Mouse (Mus musculus) lung, postnatal 4 days (tissue): ENCODE data around the gene Wdr17.

Experiments used
- DNase-seq, 2 experiments: peaks; one replicate each; pipeline ENCODE4 v3.0.0; 2021

The Wdr17 gene

GRCm38 (mm10) chr8:54596940-54597339, 290.0 kb downstream of the Wdr17 start:
- no peak for DNase-seq

DNA sequence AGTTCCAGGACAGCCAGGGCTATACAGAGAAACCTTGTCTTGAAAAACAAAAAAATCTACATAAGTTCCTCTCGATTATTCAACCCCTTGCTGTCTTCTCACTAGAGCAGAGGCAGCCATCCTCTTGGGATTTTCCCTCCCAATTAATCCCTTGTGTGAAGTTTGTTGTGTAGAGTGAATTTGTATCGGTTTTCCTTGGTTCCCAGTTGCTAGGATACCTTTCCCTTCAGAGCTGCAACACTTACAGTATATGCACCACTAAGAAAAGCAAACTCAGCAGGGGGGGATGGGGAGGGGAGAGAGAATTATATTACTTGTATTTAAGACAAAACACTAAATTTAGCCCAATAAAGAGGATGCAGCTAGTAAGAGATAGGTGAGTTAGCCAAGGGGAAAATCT, 290.9 kb downstream of the Wdr17 start:
- DNase-seq = no peak

- DNase-seq = no peak
Observed at GRCm38 (mm10) chr8:54594634-54595033, 292.4 kb downstream of the Wdr17 start.

DNA sequence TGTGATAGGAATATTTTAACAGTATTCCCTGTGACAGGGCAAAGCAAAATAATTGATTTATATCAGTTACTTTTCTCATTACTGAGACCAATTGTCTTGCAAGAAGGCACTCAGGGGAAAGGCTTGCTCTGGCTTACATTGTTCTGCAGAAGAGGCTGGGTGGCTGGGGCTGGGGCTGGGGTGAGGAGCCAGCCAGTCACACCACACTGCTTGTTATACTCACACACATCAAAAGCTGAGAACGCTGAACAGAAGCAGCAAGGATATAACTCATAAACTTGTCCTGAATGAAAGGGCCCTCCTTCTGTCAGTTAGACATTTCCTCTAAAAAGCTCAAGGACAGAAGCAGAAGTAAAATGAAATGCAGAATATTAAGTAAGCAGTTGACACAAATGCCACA, 304.1 kb downstream of the Wdr17 start:
- DNase-seq = no peak

DNA sequence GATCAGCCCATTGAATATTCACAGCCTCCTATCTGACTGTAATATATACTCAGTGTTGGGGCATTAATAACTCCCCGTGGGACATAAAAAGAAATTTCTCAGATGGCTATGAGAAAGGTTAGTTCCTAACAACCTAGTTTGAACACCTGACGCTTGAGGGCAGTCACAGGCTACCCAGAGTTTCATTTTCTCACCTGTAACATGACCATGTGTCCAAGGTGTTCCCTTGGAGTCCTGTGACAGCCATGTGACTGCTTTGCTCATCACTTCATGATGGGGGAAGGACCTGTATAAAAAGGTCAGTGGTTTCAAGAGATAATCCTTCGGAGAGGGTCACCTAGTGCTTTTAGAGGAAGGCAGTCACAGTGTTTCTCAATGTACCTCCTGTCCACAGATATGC, 305.5 kb downstream of the Wdr17 start:
- DNase-seq = no peak
